Mouse (Mus musculus) midbrain, embryonic 10.5 days (tissue): Measurements from ENCODE around the gene Asap3. TPM values are rescaled to one million over a fixed set of nuclear protein-coding genes. Genes with fewer than 3 reads are reported as not detected.
A peak's percentile ranks its signal among the peaks of the same experiment; 100 is the strongest.

Experiments used
- DNase-seq: peaks from one replicate; pipeline ENCODE4 v3.0.0-alpha.2; 2017; ENCODE audit warnings: low spot score
- H3K27ac ChIP-seq: fragments of 300-500 bp; sonication (generic); replicated peaks from 2 replicates; pipeline ENCODE4 v1.5.1; 2016; ENCODE audit warnings: mild to moderate bottlenecking
- H3K27me3 ChIP-seq: fragments of 300-500 bp; sonication (generic); 2 replicates; pipeline ENCODE4 v1.6.1; 2016; ENCODE audit warnings: low read depth, mild to moderate bottlenecking; ENCODE audit not compliant: poor library complexity, severe bottlenecking
- H3K36me3 ChIP-seq: fragments of 300-500 bp; sonication (generic); 2 replicates; pipeline ENCODE4 v1.6.1; 2016; ENCODE audit warnings: mild to moderate bottlenecking, moderate library complexity
- H3K4me1 ChIP-seq: fragments of 300-500 bp; sonication (generic); 2 replicates; pipeline ENCODE4 v1.6.1; 2016
- H3K4me3 ChIP-seq: fragments of 300-500 bp; sonication (generic); 2 replicates; pipeline ENCODE4 v1.5.1; 2016; ENCODE audit warnings: mild to moderate bottlenecking, moderate library complexity
- H3K9me3 ChIP-seq: fragments of 300-500 bp; sonication (generic); replicated peaks from 2 replicates; pipeline ENCODE4 v1.6.1; 2016; ENCODE audit warnings: mild to moderate bottlenecking
- WGBS: fragments of 180-500 bp; shearing (Covaris S2); methylation state at CpG from one replicate; pipeline ENCODE4 v1.1.7; 2016; 5-methylcytosine and 5-hydroxymethylcytosine counted together
- polyA plus RNA-seq: library from polyadenylated mRNA; unstranded; fragments of >200 nt; fragmentation: Nextera tagmentation; extraction: Ambion mirVana; gene quantifications from 2 replicates; pipeline ENCODE4 v1.2.1, GENCODE M21; 2016

The Asap3 gene
- polyA plus RNA-seq, 1 experiment from 2014 or later, result 6.0 TPM

- Histone ChIP-seq H3K4me1 (peaks cover 36% of the 10 kb centered on the region), H3K27me3 (peaks cover 91% of the 10 kb centered on the region), H3K27ac (peak overlapping the region; percentile 28; the same call in 1 of the 2 replicates), H3K4me3 (peak overlapping the region; percentile 56), H3K36me3 (0 out of 2 replicates have a peak, but pooled peaks cover 6% of the 10 kb centered on the region), H3K9me3 (no peaks in the 10 kb centered on the region)
- under 1% methylated on average over 37 of the region's 37 CpGs for WGBS
- peak; percentile 30 for DNase-seq
Measured at GRCm38 (mm10) chr4:136248464-136249331, 42.5 kb downstream of the Asap3 start.

GRCm38 (mm10) chr4:136249332-136249647, 43.1 kb downstream of the Asap3 start:
- WGBS, result 2% methylated on average over 11 of the region's 11 CpGs
- H3K4me3 ChIP-seq, result peak overlapping the region; percentile 16; the same call in 1 of the 2 replicates
- no peak overlapping the region for H3K27ac ChIP-seq
- 0 out of 2 replicates have a peak, but pooled peaks cover under 1% of the 10 kb centered on the region for H3K36me3 ChIP-seq
- H3K27me3 ChIP-seq, result peaks cover 85% of the 10 kb centered on the region
- no peaks in the 10 kb centered on the region for H3K9me3 ChIP-seq
- no peak for DNase-seq
- H3K4me1 ChIP-seq, result peaks cover 36% of the 10 kb centered on the region

GRCm38 (mm10) chr4:136249780-136250179, 43.6 kb downstream of the Asap3 start:
- 44% methylated on average over 9 of the region's 9 CpGs for WGBS

GRCm38 (mm10) chr4:136255919-136256318, 49.8 kb downstream of the Asap3 start:
- 76% methylated on average over 6 of the region's 6 CpGs for WGBS
- Histone ChIP-seq H3K4me1 (peaks cover 21% of the 10 kb centered on the region), H3K9me3 (no peaks in the 10 kb centered on the region), H3K36me3 (no peaks in the 10 kb centered on the region), H3K27me3 (peaks cover 19% of the 10 kb centered on the region), H3K27ac (no peak overlapping the region), H3K4me3 (no peak overlapping the region)
- no peak for DNase-seq

More at GRCm38 (mm10) chr4:136249780-136250179, 43.6 kb downstream of the Asap3 start:
- Histone ChIP-seq H3K36me3 (no peaks in the 10 kb centered on the region), H3K4me3 (no peak overlapping the region), H3K4me1 (peaks cover 36% of the 10 kb centered on the region), H3K27ac (no peak overlapping the region), H3K27me3 (peaks cover 80% of the 10 kb centered on the region), H3K9me3 (no peaks in the 10 kb centered on the region)
- DNase-seq, result no peak

GRCm38 (mm10) chr4:136256696-136257095, 50.5 kb downstream of the Asap3 start:
- peaks cover 25% of the 10 kb centered on the region for H3K4me1 ChIP-seq

GRCm38 (mm10) chr4:136259916-136260315, 53.8 kb downstream of the Asap3 start:
- Histone ChIP-seq H3K4me3 (no peak overlapping the region), H3K27ac (no peak overlapping the region), H3K36me3 (no peaks in the 10 kb centered on the region), H3K4me1 (peaks cover 25% of the 10 kb centered on the region), H3K9me3 (no peaks in the 10 kb centered on the region), H3K27me3 (peaks cover 5% of the 10 kb centered on the region; the same call in 1 of the 2 replicates)
- DNase-seq, result no peak
- WGBS, result 64% methylated on average over 3 of the region's 3 CpGs

More at GRCm38 (mm10) chr4:136256696-136257095, 50.5 kb downstream of the Asap3 start:
- no peak overlapping the region for H3K27ac ChIP-seq
- no peaks in the 10 kb centered on the region for H3K36me3 ChIP-seq
- 84% methylated on average over 10 of the region's 10 CpGs for WGBS
- no peaks in the 10 kb centered on the region for H3K9me3 ChIP-seq
- no peak overlapping the region for H3K4me3 ChIP-seq
- H3K27me3 ChIP-seq, result peaks cover 15% of the 10 kb centered on the region
- no peak for DNase-seq

GRCm38 (mm10) chr4:136260491-136261180, 54.5 kb downstream of the Asap3 start:
- peaks cover 24% of the 10 kb centered on the region for H3K4me1 ChIP-seq
- peaks cover 8% of the 10 kb centered on the region; the same call in 1 of the 2 replicates for H3K27me3 ChIP-seq
- WGBS, result 46% methylated on average over 10 of the region's 10 CpGs
- peak; percentile 85 for DNase-seq
- H3K9me3 ChIP-seq, result no peaks in the 10 kb centered on the region
- no peak overlapping the region; the same call in 1 of the 2 replicates for H3K27ac ChIP-seq
- no peak overlapping the region for H3K4me3 ChIP-seq
- H3K36me3 ChIP-seq, result no peaks in the 10 kb centered on the region

- Histone ChIP-seq H3K9me3 (no peaks in the 10 kb centered on the region), H3K4me1 (peaks cover 18% of the 10 kb centered on the region), H3K27ac (no peak overlapping the region), H3K36me3 (no peaks in the 10 kb centered on the region), H3K4me3 (no peak overlapping the region), H3K27me3 (peaks cover 8% of the 10 kb centered on the region; the same call in 1 of the 2 replicates)
- 87% methylated on average over 10 of the region's 10 CpGs for whole genome bisulfite sequencing
- DNase-seq, result no peak
Measured at GRCm38 (mm10) chr4:136261912-136262311, 55.7 kb downstream of the Asap3 start.

GRCm38 (mm10) chr4:136263555-136263954, 57.4 kb downstream of the Asap3 start:
- no peak overlapping the region for H3K27ac ChIP-seq
- DNase-seq, result no peak
- WGBS, result 97% methylated on average over 4 of the region's 4 CpGs
- H3K4me1 ChIP-seq, result peaks cover 13% of the 10 kb centered on the region
- peaks cover 8% of the 10 kb centered on the region; the same call in 1 of the 2 replicates for H3K27me3 ChIP-seq
- no peaks in the 10 kb centered on the region for H3K9me3 ChIP-seq
- no peak overlapping the region for H3K4me3 ChIP-seq
- no peaks in the 10 kb centered on the region for H3K36me3 ChIP-seq

- H3K36me3 ChIP-seq, result no peaks in the 10 kb centered on the region
- DNase-seq, result no peak
- no peak overlapping the region for H3K27ac ChIP-seq
- peaks cover 4% of the 10 kb centered on the region; the same call in 1 of the 2 replicates for H3K27me3 ChIP-seq
- H3K9me3 ChIP-seq, result no peaks in the 10 kb centered on the region
- H3K4me1 ChIP-seq, result 0 out of 2 replicates have a peak, but pooled peaks cover 3% of the 10 kb centered on the region
- WGBS, result 84% methylated on average over 9 of the region's 9 CpGs
- no peak overlapping the region for H3K4me3 ChIP-seq
Measured at GRCm38 (mm10) chr4:136266716-136267343, 60.7 kb downstream of the Asap3 start.

GRCm38 (mm10) chr4:136268912-136269311, 62.7 kb downstream of the Asap3 start:
- no peak overlapping the region for H3K4me3 ChIP-seq
- H3K4me1 ChIP-seq, result 0 out of 2 replicates have a peak, but pooled peaks cover 3% of the 10 kb centered on the region
- 96% methylated on average over 1 of the region's 1 CpGs for WGBS
- H3K9me3 ChIP-seq, result peaks cover 18% of the 10 kb centered on the region
- peaks cover 4% of the 10 kb centered on the region; the same call in 1 of the 2 replicates for H3K27me3 ChIP-seq
- H3K36me3 ChIP-seq, result no peaks in the 10 kb centered on the region
- DNase-seq, result no peak
- no peak overlapping the region for H3K27ac ChIP-seq

GRCm38 (mm10) chr4:136270648-136271047, 64.5 kb downstream of the Asap3 start:
- DNase-seq, result no peak
- H3K9me3 ChIP-seq, result peaks cover 18% of the 10 kb centered on the region
- no peak overlapping the region for H3K27ac ChIP-seq
- no peak overlapping the region for H3K4me3 ChIP-seq
- no peaks in the 10 kb centered on the region for H3K27me3 ChIP-seq
- 86% methylated on average over 8 of the region's 8 CpGs for WGBS
- H3K36me3 ChIP-seq, result no peaks in the 10 kb centered on the region
- H3K4me1 ChIP-seq, result 0 out of 2 replicates have a peak, but pooled peaks cover 3% of the 10 kb centered on the region
